Mouse (Mus musculus): Measurements from ENCODE around the gene Cxcl14. TPM values are rescaled to one million over a fixed set of nuclear protein-coding genes. Genes with fewer than 3 reads are reported as not detected.

The Cxcl14 gene
- 31.5 and 34.1 TPM in 2 replicates for total RNA-seq (2014; rRNA removed)
- polyA plus RNA-seq (2015; fragmentation: Nextera tagmentation; extraction: Ambion mirVana), result 32.7 and 37.0 TPM in 2 replicates

DNA sequence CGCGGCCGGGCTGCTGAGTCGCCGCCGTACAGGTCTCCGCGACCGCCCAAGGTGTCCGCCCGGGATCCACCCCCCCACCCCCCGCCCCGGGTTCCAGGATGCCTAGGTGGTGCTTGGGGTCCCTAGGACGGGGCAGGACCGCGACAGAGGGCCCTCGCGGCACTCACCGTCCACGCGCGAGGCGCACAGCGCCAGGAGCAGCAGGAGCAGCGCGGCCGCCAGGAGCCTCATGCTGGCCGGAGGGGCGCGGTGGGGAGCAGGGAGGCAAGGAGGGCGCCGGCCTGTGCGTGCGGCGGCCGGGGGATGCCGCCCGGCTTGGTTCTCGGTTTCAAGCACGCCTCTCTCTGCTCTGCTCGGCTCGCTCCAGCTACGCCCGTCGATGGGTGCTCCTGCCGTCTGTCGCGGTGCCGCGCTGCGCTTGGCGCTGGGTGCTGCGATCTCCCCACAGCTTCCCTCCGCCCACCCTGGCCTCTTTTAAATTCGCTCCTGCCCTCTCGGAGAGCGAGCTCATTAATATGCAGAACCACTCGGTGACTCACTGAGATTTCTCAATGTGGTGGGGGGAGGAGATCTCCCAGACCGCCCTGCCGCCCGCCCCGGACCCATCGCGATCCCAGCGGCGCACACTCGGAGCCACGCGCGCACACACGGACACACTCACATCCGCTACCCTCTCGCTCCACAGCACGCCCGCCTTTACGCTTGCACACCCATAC lies at the start of gene Cxcl14:
Gene Cxcl14, minus strand, starts transcription at position 609 of the 716 bp plus-strand sequence.
- H3K4me1 ChIP-seq (ENCODE audit: insufficient read depth, low read length), result no peaks in the 10 kb centered on the region
- TF ChIP-seq CTCF (IDR thresholded peaks at IDR 0.05), result no peak
- H3K9me3 ChIP-seq (ENCODE audit: low read length), result no peaks in the 10 kb centered on the region
- under 1% methylated on average over 54 of the region's 76 CpGs for WGBS
- H3K27ac ChIP-seq (ENCODE audit: low read depth, low read length), result no peak within 1 kb of the TSS
- ATAC-seq (ENCODE audit: low FRiP score) (peak; percentile 79), DNase-seq (ENCODE audit: low spot score) (peak; percentile 62)
- peak within 1 kb of the TSS; percentile 44 for H3K4me3 ChIP-seq (ENCODE audit: low read depth, low read length)
- peak within 1 kb of the TSS; percentile 52 for H3K4me2 ChIP-seq (ENCODE audit: low read depth, low read length, poor library complexity, severe bottlenecking)
- peak within 1 kb of the TSS; percentile 42 for H3K9ac ChIP-seq (replicated peaks; ENCODE audit: low read length, poor library complexity, severe bottlenecking)
- peaks cover 8% of the 10 kb centered on the region; the same call in 1 of the 2 replicates for H3K27me3 ChIP-seq (ENCODE audit: insufficient read depth, low read length)
- no peaks in the 10 kb centered on the region for H3K36me3 ChIP-seq (ENCODE audit: insufficient read depth, low read length)

DNA sequence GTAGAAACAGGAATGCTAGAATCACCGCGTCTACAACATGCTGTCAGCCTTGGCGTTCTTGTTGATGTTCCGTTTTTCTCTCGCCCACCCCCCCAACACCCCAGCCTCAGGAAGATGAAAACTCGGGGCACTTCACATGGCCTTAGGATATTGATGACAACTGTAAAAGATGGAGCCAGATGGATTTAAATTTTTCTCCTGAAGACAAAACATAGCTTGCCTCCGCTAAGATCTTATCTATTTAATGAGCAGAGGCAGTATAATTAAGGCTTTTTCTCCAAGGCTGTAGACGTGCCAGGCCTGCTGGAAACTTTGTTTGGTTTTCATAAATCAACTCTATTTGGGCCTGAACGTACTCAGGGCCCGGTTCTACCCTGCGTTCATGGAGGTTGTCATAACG lies 48.0 kb upstream of the Cxcl14 start:
- Histone ChIP-seq H3K9me3 (ENCODE audit: low read length) (no peaks in the 10 kb centered on the region), H3K4me2 (ENCODE audit: low read depth, low read length, poor library complexity, severe bottlenecking) (no peak overlapping the region), H3K27me3 (ENCODE audit: insufficient read depth, low read length) (no peaks in the 10 kb centered on the region), H3K27ac (ENCODE audit: low read depth, low read length) (no peak overlapping the region), H3K4me3 (ENCODE audit: low read depth, low read length) (no peak overlapping the region), H3K4me1 (ENCODE audit: insufficient read depth, low read length) (no peaks in the 10 kb centered on the region), H3K9ac (replicated peaks; ENCODE audit: low read length, poor library complexity, severe bottlenecking) (no peak overlapping the region), H3K36me3 (ENCODE audit: insufficient read depth, low read length) (no peaks in the 10 kb centered on the region)
- ATAC-seq (ENCODE audit: low FRiP score), result no peak
- TF ChIP-seq CTCF (IDR thresholded peaks at IDR 0.05), result no peak
- no peak for DNase-seq (ENCODE audit: low spot score)
- 81% methylated on average over 12 of the region's 12 CpGs for WGBS

DNA sequence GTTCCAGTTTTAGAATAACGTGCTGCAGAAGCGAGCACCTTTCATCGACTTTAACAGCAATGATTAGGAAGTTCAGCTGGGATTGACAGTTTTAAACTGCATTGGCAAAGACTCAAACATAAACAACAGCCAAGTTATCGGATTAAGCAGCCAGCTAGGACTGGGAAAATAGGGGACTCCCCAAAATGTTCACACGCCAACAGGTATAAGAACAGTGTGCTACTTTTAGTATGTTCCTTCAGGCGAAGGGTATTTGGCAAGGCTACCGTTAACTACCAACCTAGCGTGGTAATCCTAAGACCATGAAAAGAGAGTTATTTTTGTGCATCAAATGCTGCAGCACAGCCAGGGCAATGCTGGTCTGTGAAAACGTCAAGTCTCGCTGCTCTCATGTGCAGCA lies 46.1 kb upstream of the Cxcl14 start:
- 46% methylated on average over 10 of the region's 10 CpGs for WGBS
- Histone ChIP-seq H3K4me3 (ENCODE audit: low read depth, low read length) (no peak overlapping the region), H3K27me3 (ENCODE audit: insufficient read depth, low read length) (no peaks in the 10 kb centered on the region), H3K27ac (ENCODE audit: low read depth, low read length) (no peak overlapping the region), H3K9me3 (ENCODE audit: low read length) (no peaks in the 10 kb centered on the region), H3K36me3 (ENCODE audit: insufficient read depth, low read length) (no peaks in the 10 kb centered on the region), H3K4me1 (ENCODE audit: insufficient read depth, low read length) (no peaks in the 10 kb centered on the region), H3K4me2 (ENCODE audit: low read depth, low read length, poor library complexity, severe bottlenecking) (no peak overlapping the region), H3K9ac (replicated peaks; ENCODE audit: low read length, poor library complexity, severe bottlenecking) (no peak overlapping the region)
- TF ChIP-seq CTCF (IDR thresholded peaks at IDR 0.05), result no peak
- DNase-seq (ENCODE audit: low spot score) (no peak), ATAC-seq (ENCODE audit: low FRiP score) (no peak)

DNA sequence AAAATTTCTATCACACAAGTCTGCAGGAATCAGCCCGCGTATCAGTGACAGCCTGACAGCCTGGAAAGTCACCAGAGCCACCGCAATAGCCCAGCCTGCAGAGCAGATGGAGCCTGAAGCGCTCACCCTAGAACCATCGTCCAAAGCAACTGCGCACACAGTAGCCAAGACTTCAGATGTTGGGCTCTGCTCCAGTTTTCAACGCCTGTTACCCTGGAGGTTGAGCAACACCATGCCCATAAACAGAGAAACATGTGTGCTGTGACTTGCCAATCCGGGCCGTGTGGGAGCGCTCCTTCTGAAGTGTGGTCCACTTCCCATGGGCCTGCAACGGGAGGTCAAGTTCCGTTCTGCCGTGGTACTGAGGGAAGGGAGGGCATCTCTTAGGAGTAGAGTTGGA lies 44.2 kb upstream of the Cxcl14 start:
- 86% methylated on average over 13 of the region's 13 CpGs for WGBS
- Histone ChIP-seq H3K9ac (replicated peaks; ENCODE audit: low read length, poor library complexity, severe bottlenecking) (no peak overlapping the region), H3K27ac (ENCODE audit: low read depth, low read length) (no peak overlapping the region), H3K9me3 (ENCODE audit: low read length) (no peaks in the 10 kb centered on the region), H3K4me1 (ENCODE audit: insufficient read depth, low read length) (no peaks in the 10 kb centered on the region), H3K36me3 (ENCODE audit: insufficient read depth, low read length) (no peaks in the 10 kb centered on the region), H3K4me2 (ENCODE audit: low read depth, low read length, poor library complexity, severe bottlenecking) (no peak overlapping the region), H3K27me3 (ENCODE audit: insufficient read depth, low read length) (no peaks in the 10 kb centered on the region), H3K4me3 (ENCODE audit: low read depth, low read length) (no peak overlapping the region)
- DNase-seq (ENCODE audit: low spot score), result peak; percentile 76
- no peak for TF ChIP-seq CTCF (IDR thresholded peaks at IDR 0.05)
- ATAC-seq (ENCODE audit: low FRiP score), result no peak

DNA sequence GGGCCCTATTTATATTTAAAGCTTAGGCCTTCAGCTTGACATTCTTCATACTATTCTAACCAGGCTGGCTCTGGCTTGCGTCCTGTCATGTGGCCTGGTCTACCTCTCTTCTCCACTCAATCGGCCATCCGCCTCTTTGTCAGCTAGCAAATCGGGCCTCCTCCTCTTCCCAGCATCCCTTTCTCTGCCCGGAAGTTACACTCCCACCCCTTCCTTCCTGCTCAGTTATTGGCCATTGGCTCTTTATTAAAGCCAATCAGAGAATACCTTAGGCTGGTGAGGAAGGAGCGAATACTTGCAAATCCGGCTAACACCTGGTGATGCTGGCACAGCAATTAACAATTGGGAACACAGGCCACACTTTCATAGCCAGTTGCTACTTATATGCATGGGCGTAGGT lies 43.5 kb upstream of the Cxcl14 start:
- no peak for ATAC-seq (ENCODE audit: low FRiP score)
- Histone ChIP-seq H3K27ac (ENCODE audit: low read depth, low read length) (no peak overlapping the region), H3K4me2 (ENCODE audit: low read depth, low read length, poor library complexity, severe bottlenecking) (no peak overlapping the region), H3K36me3 (ENCODE audit: insufficient read depth, low read length) (no peaks in the 10 kb centered on the region), H3K9me3 (ENCODE audit: low read length) (no peaks in the 10 kb centered on the region), H3K9ac (replicated peaks; ENCODE audit: low read length, poor library complexity, severe bottlenecking) (no peak overlapping the region), H3K4me1 (ENCODE audit: insufficient read depth, low read length) (no peaks in the 10 kb centered on the region), H3K27me3 (ENCODE audit: insufficient read depth, low read length) (no peaks in the 10 kb centered on the region), H3K4me3 (ENCODE audit: low read depth, low read length) (no peak overlapping the region)
- DNase-seq (ENCODE audit: low spot score), result no peak
- no peak for TF ChIP-seq CTCF (IDR thresholded peaks at IDR 0.05)
- 92% methylated on average over 8 of the region's 8 CpGs for WGBS

DNA sequence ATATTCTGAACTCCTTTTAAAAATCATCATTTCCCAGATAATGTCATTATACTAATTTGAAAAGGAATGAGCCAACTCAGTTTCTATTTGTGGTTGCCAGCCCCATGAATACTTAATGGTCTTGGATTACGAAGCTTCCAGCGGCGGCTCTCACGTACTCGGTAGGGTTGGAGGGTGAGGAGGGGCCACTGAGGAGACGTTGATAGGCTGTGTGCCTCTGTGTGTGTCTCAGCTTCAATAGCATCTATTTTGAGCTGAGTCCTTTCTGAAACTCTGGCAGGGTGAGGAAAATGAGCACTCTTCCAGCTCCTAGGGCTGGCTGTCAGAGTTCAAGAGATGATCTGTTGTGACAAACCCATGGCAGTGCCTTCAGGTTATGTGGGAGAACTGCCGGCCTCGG lies 40.6 kb upstream of the Cxcl14 start:
- H3K4me2 ChIP-seq (ENCODE audit: low read depth, low read length, poor library complexity, severe bottlenecking), result no peak overlapping the region
- H3K4me1 ChIP-seq (ENCODE audit: insufficient read depth, low read length), result no peaks in the 10 kb centered on the region
- no peak overlapping the region for H3K4me3 ChIP-seq (ENCODE audit: low read depth, low read length)
- no peaks in the 10 kb centered on the region for H3K9me3 ChIP-seq (ENCODE audit: low read length)
- no peak overlapping the region for H3K27ac ChIP-seq (ENCODE audit: low read depth, low read length)
- H3K9ac ChIP-seq (replicated peaks; ENCODE audit: low read length, poor library complexity, severe bottlenecking), result no peak overlapping the region
- no peak for TF ChIP-seq CTCF (IDR thresholded peaks at IDR 0.05)
- no peak for DNase-seq (ENCODE audit: low spot score)
- 21% methylated on average over 8 of the region's 8 CpGs for WGBS
- no peaks in the 10 kb centered on the region for H3K36me3 ChIP-seq (ENCODE audit: insufficient read depth, low read length)
- peak; percentile 13; the same call in 1 of the 2 replicates for ATAC-seq (ENCODE audit: low FRiP score)
- H3K27me3 ChIP-seq (ENCODE audit: insufficient read depth, low read length), result no peaks in the 10 kb centered on the region

All from midbrain, postnatal 0 days (tissue).